Comparison of ENCODE assay signal across 12 mouse cellular contexts in genomic region chr2:153914151-153914550, GRCm38 (mm10). TPM values are rescaled to one million over a fixed set of nuclear protein-coding genes. Genes with fewer than 3 reads are reported as not detected.
A peak's percentile ranks its signal among the peaks of the same experiment; 100 is the strongest.
DNase-seq lines count a peak whose midpoint lies in the region.
"Had no signal": no experiment of that assay in that cellular context is flagged by ENCODE, and none has a peak within 500 bp of the region (broad histone marks: within the 10 kb centered on the region; RNA-seq: fewer than 3 reads in every experiment).

No protein-coding gene starts in this region.

- intact Hi-C loops in heart, postnatal 25 days (cut with DNase I), result no loop called here

- peak; percentile 39 to 58 for DNase-seq in heart, adult 18-20 months
- no peak for DNase-seq in heart, postnatal 25 days (ENCODE audit: low spot score)
- peak; percentile 16 for DNase-seq in adipocyte (ENCODE audit: low spot score)
- peak; percentile 7 to 39 for DNase-seq in frontal cortex, postnatal 36 days (ENCODE audit: low spot score in 2 of 2)
- peak; percentile 53 to 72 for DNase-seq in lung, adult 18-20 months
- DNase-seq in B cell, adult 2 months, result no peak
- DNase-seq in urinary bladder, adult 18-20 months (ENCODE audit: low spot score in 2 of 2), result no peak
- no peak for DNase-seq in limb, embryonic 10.5 days (ENCODE audit: low spot score)

- H3K36me3 ChIP-seq in limb, embryonic 10.5 days, result no peaks in the 10 kb centered on the region

- H3K4me1 ChIP-seq in limb, embryonic 10.5 days, result no peaks in the 10 kb centered on the region

- H3K27me3 ChIP-seq in limb, embryonic 10.5 days (ENCODE audit: low read depth, poor library complexity, severe bottlenecking), result no peaks in the 10 kb centered on the region

- WGBS in limb, embryonic 10.5 days, result 87% methylated on average over 5 of the region's 5 CpGs

- no peaks in the 10 kb centered on the region for H3K9me3 ChIP-seq in limb, embryonic 10.5 days (replicated peaks)

- H3K4me3 ChIP-seq in limb, embryonic 10.5 days, result no peak overlapping the region

- no peak overlapping the region for H3K27ac ChIP-seq in limb, embryonic 10.5 days

RNA-seq across cellular contexts. Expression of gene Bpifb3, which starts 3.9 kb away (rescaled TPM):
- total RNA-seq in heart, adult 18-20 months (2021), result not detected
- not detected for total RNA-seq in heart, postnatal 25 days (2021)
- polyA plus RNA-seq in limb, embryonic 10.5 days (2016; fragmentation: Nextera tagmentation; extraction: Ambion mirVana), result not detected in 2 replicates
- total RNA-seq: MEL had no signal
- polyA plus RNA-seq: liver, embryonic 11.5 days; neural tube, embryonic 11.5 days had no signal

RNA-seq across cellular contexts. Expression of gene Bpifb6, which starts 14.0 kb away (rescaled TPM):
- not detected for total RNA-seq in heart, adult 18-20 months (2021)
- not detected for total RNA-seq in heart, postnatal 25 days (2021)
- polyA plus RNA-seq in limb, embryonic 10.5 days (2016; fragmentation: Nextera tagmentation; extraction: Ambion mirVana), result not detected in 2 replicates
- total RNA-seq: MEL had no signal
- polyA plus RNA-seq: hindbrain, embryonic 11.5 days; liver, embryonic 11.5 days; neural tube, embryonic 11.5 days had no signal

RNA-seq across cellular contexts. Expression of gene Bpifb4, which starts 23.9 kb away (rescaled TPM):
- total RNA-seq in heart, adult 18-20 months (2021), result not detected
- total RNA-seq in heart, postnatal 25 days (2021), result not detected
- not detected in 2 replicates for polyA plus RNA-seq in limb, embryonic 10.5 days (2016; fragmentation: Nextera tagmentation; extraction: Ambion mirVana)
- total RNA-seq: MEL had no signal
- polyA plus RNA-seq: hindbrain, embryonic 11.5 days; liver, embryonic 11.5 days; neural tube, embryonic 11.5 days had no signal

RNA-seq across cellular contexts. Expression of gene Bpifb2, which starts 39.3 kb away (rescaled TPM):
- total RNA-seq in heart, adult 18-20 months (2021), result not detected
- total RNA-seq in heart, postnatal 25 days (2021), result not detected
- not detected in 2 replicates for polyA plus RNA-seq in limb, embryonic 10.5 days (2016; fragmentation: Nextera tagmentation; extraction: Ambion mirVana)
- total RNA-seq: MEL had no signal
- polyA plus RNA-seq: hindbrain, embryonic 11.5 days; liver, embryonic 11.5 days; neural tube, embryonic 11.5 days had no signal

RNA-seq across cellular contexts. Expression of gene Sun5, which starts 43.3 kb away (rescaled TPM):
- total RNA-seq in heart, adult 18-20 months (2021), result not detected
- not detected for total RNA-seq in heart, postnatal 25 days (2021)
- not detected in 2 replicates for polyA plus RNA-seq in limb, embryonic 10.5 days (2016; fragmentation: Nextera tagmentation; extraction: Ambion mirVana)
- total RNA-seq: MEL had no signal
- polyA plus RNA-seq: hindbrain, embryonic 11.5 days; liver, embryonic 11.5 days; neural tube, embryonic 11.5 days had no signal

Comparison
In these comparisons a context has a peak if more than half of its experiments do, and no peak if none do; other contexts are left out.
1. DNase-seq: peak in heart, adult 18-20 months (2 of 2), adipocyte (single experiment), frontal cortex, postnatal 36 days (2 of 2) and lung, adult 18-20 months (2 of 2); none in heart, postnatal 25 days (single experiment), B cell, adult 2 months (0 of 2), urinary bladder, adult 18-20 months (0 of 2) and limb, embryonic 10.5 days (single experiment).